Mouse (Mus musculus) spleen, postnatal 10 days (tissue): ENCODE results near the gene Olfr553.
"Not testable (repeated sequence)": the region's sequence is repeated elsewhere in the genome, so short reads cannot be mapped to it uniquely, and the experiment has no call there.

Experiments
- DNase-seq, 2 experiments: peaks; one replicate each; pipeline ENCODE4 v3.0.0; 2021 to 2022; ENCODE audit warnings: low spot score in 2 of 2

Gene Olfr553

GRCm38 (mm10) chr7:102618118-102618517, at the start of gene Olfr553:
Gene Olfr553, minus strand, starts transcription at chr7:102618218.
- DNase-seq = no peak

DNA sequence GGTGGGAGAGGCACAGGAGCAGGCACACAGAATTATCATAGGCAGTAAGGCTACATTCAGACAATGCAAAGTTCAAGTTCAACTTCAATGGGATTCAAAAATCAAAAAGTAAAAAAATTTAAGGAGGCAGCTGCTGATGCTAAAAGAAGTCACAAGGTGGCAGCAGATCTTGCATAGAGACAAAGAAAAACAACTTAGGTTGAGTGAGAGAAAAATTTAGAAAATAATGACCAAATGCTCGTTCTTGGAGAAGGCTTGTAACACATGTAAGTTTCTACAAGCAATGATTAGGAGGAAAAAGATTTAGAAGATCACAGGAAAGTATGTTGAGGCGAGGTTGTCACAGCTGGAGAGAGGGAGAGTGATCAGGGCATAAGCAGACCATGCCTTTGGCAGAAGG, 47.4 kb upstream of the Olfr553 start:
- DNase-seq = no peak

- DNase-seq = no peak
Measured at GRCm38 (mm10) chr7:102664599-102664998, 46.6 kb upstream of the Olfr553 start, which contains the start of gene Olfr556. Gene Olfr556, plus strand, starts transcription at chr7:102664899.

- DNase-seq = no peak
Measured at GRCm38 (mm10) chr7:102658523-102658922, 40.5 kb upstream of the Olfr553 start, which contains the start of gene Olfr555. Gene Olfr555, plus strand, starts transcription at chr7:102658823.

GRCm38 (mm10) chr7:102644945-102645344, 26.9 kb upstream of the Olfr553 start:
- not testable (repeated sequence) for DNase-seq

DNA sequence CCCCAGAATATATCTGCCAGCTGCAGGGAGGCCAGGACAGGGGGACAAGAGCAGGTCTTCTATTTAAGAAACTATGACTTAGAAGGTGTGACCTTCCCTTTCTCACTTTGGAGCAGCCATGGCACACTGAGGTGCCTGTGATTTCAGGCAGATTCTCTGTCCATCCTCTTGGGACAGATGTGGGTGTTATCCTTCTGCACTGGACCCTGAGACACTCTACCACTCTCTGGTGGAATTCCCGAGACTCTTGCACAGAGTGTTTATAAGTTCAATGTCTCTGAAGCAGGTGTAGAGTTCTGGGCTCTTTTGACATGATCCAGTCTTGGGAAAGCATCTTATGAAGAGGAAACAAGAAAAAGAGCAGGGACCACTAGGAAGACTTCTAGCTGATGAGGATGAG, 20.1 kb upstream of the Olfr553 start, which contains the start of gene Olfr554:
Olfr554 (plus strand) TSS at position 301 of the 400 bp plus-strand sequence.
- no peak for DNase-seq

DNA sequence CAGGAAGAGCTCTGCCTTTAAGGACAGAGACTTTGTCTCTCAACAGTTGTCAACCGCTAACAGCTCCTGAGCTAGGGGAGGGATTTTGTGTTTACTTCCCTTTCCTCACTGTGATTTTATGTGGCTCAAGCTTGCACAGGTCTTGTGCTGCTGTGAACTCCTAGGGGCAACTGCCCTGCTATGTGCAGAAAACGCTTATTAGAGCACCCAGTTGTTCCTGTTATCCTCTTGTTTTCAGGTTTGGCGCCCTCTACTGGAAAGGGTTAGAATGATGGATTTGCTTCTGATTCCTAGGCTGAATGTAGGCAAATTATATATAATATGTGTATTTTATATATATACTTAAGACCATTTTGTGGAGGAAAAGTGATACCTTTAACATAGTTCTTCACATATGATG, 18.6 kb upstream of the Olfr553 start:
- peak; percentile 16 to 59 for DNase-seq

DNA sequence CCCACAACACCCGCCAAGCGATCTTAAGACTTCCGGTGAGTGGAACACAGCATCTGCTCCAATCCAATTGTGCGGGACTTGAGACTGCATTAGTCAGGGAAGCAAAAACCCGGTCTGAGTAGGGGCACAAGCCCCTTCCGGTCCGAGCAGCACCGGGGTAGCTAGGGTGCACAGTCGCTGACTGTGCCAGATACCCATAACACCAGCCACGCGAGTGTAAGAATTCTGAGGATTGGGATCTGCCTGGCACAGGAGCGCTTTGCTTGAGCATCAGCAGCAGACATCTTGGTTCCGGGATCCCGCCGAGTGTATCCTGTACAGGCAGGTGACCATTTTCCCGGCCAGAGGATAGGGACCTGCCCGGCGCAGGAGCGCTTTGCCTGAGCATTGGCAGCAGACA, 2.4 kb upstream of the Olfr553 start:
- DNase-seq = not testable (repeated sequence)

GRCm38 (mm10) chr7:102619608-102620007, 1.6 kb upstream of the Olfr553 start:
- no peak for DNase-seq

DNA sequence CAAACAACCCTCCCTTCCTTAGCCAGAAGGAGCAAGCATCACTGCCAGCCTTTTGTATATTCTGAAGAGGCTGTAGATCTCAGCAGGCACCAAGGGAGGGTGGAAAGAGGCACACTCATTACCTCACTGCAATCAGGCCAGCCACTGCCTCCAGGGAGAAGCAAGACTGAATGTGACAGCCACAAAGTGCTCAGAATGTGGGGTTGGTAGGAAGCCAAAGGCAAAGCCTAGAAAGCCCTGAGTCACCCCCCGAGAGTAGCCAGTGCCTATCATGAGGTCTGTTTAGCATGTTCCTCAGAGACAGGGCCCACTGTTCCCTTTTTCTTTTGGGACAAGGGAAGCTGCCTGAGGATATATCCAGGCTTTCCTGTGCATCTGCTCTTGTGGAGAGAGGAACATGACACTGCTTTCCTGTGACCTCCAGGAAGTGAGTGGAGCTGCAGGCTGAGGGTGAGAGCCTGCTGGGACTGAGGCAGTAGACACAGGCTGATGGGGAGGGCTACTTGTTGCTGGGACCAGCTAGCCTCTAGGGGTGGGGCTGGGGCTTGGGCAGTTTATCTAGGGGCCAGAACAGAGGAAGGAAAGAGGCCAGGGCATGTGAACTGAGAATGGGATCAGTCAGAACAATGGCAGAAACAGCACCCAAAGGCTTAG, 20.5 kb downstream of the Olfr553 start, which contains the start of gene Olfr552:
Olfr552 (plus strand) TSS at position 393 of the 654 bp plus-strand sequence.
- no peak for DNase-seq

- no peak for DNase-seq
Measured at GRCm38 (mm10) chr7:102591786-102592185, 26.2 kb downstream of the Olfr553 start, which contains the start of gene Olfr551. Gene Olfr551, minus strand, starts transcription at chr7:102591886.

GRCm38 (mm10) chr7:102575998-102576397, 42.0 kb downstream of the Olfr553 start:
- no peak for DNase-seq

DNA sequence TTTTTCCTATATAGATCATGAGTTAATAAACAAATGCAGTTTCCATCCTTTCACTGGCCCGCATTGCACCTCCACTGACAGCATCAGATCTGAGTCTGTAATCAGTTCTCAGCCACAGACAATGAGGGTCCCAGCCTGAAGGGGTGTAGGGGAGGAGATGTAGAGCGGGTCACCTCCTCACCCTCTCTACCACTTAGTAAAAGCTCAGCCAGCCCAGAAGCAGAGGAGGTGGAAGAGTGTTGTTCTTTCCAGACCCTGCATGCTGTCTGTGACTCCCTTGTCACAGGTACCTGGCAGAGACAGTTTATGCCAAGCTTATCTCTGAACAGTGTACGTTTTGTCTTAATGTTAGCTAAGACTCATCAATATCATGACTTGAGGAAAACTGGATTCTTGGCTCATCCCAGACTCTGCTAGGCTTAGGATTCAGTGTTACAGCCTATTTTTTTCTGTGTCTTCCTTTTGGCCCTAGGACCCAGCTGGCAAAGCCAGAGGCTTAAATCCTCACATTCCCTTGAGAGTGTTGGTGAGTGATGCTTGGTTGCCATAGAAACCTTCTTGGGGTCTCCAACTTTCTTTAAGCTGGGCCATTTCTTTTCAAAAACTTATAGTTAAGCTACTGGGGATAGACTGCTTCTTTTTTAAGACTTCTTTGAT, 44.7 kb downstream of the Olfr553 start:
- no peak for DNase-seq

DNA sequence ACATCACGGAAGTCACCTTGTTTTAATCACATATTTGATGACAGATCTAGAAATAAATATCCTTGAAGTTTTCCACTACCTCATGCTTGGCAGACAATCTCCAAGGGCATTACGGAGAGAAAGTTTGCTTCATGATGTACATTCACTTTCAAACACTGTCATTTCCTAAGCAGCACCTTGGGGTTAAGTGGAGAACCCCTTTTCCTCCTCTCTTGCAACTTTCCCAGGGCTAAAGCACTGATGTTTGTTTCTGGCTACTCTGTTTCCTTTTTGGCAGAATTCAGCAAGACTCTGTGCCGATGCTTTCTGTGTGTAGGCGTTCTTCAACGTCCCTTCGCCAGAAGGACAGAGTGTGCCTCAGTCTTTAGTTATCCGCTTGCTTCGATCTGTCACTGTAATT, 46.9 kb downstream of the Olfr553 start, which contains the start of gene Olfr550:
Olfr550 (plus strand) TSS at position 301 of the 400 bp plus-strand sequence.
- DNase-seq = no peak

- DNase-seq = no peak
Measured at GRCm38 (mm10) chr7:102566219-102566618, 51.8 kb downstream of the Olfr553 start.

GRCm38 (mm10) chr7:102564999-102565997, 52.7 kb downstream of the Olfr553 start, which contains the start of gene Trim21:
Gene Trim21, minus strand, starts transcription at chr7:102565486.
- peak; percentile 55 to 90 for DNase-seq
